Mouse (Mus musculus): ENCODE results near the gene Lrrc4b.

Lrrc4b gene

GRCm38 (mm10) chr7:44485572-44486195 is 56.9 kb downstream of the Lrrc4b start:
- DNase-seq (ENCODE audit: low spot score in 2 of 2), result no peak

GRCm38 (mm10) chr7:44486927-44487575 is 58.2 kb downstream of the Lrrc4b start:
- DNase-seq (ENCODE audit: low spot score in 2 of 2), result no peak

GRCm38 (mm10) chr7:44487936-44488335 is 59.1 kb downstream of the Lrrc4b start:
- no peak for DNase-seq (ENCODE audit: low spot score in 2 of 2)

GRCm38 (mm10) chr7:44488545-44488944 is 59.7 kb downstream of the Lrrc4b start:
- DNase-seq (ENCODE audit: low spot score in 2 of 2), result no peak

GRCm38 (mm10) chr7:44490281-44490680 is 61.5 kb downstream of the Lrrc4b start:
- DNase-seq (ENCODE audit: low spot score in 2 of 2), result no peak

GRCm38 (mm10) chr7:44491391-44491790 is 62.6 kb downstream of the Lrrc4b start:
- no peak for DNase-seq (ENCODE audit: low spot score in 2 of 2)

GRCm38 (mm10) chr7:44492166-44492826 is 63.5 kb downstream of the Lrrc4b start:
- DNase-seq (ENCODE audit: low spot score in 2 of 2), result no peak

- no peak for DNase-seq (ENCODE audit: low spot score in 2 of 2)
Observed at GRCm38 (mm10) chr7:44494681-44495080, 65.9 kb downstream of the Lrrc4b start.

- DNase-seq (ENCODE audit: low spot score in 2 of 2), result no peak
Observed at GRCm38 (mm10) chr7:44495086-44495485, 66.3 kb downstream of the Lrrc4b start.

GRCm38 (mm10) chr7:44495992-44496770 is 67.4 kb downstream of the Lrrc4b start, which contains the start of the genes Emc10 and Fam71e1:
Gene Emc10, minus strand, starts transcription at chr7:44496529.
Gene Fam71e1, plus strand, starts transcription at chr7:44496581.
- peak; percentile 98 for DNase-seq (ENCODE audit: low spot score in 2 of 2)

GRCm38 (mm10) chr7:44496771-44497109 is 67.9 kb downstream of the Lrrc4b start:
- DNase-seq (ENCODE audit: low spot score in 2 of 2), result no peak

- DNase-seq (ENCODE audit: low spot score in 2 of 2), result no peak
Observed at GRCm38 (mm10) chr7:44497361-44498055, 68.7 kb downstream of the Lrrc4b start.

GRCm38 (mm10) chr7:44498922-44499321 is 70.1 kb downstream of the Lrrc4b start:
- DNase-seq (ENCODE audit: low spot score in 2 of 2), result no peak

- DNase-seq (ENCODE audit: low spot score in 2 of 2), result no peak
Observed at GRCm38 (mm10) chr7:44500046-44500445, 71.2 kb downstream of the Lrrc4b start.

GRCm38 (mm10) chr7:44501563-44502115 is 72.8 kb downstream of the Lrrc4b start:
- peak; percentile 57 to 65 for DNase-seq (ENCODE audit: low spot score in 2 of 2)

GRCm38 (mm10) chr7:44507491-44507890 is 78.7 kb downstream of the Lrrc4b start:
- DNase-seq (ENCODE audit: low spot score in 2 of 2), result no peak
